Mouse (Mus musculus) CD4-positive, CD25-positive, alpha-beta regulatory T cell, adult 2 months (primary cell): ENCODE measurements at regions not wholly inside any gene's neighbourhood (a gene's known extent, or its start where the extent isn't known, plus 50 kb on each side); places are given as distances from the start of the nearest gene placed in this dataset.

Source experiments
- DNase-seq: peaks from one replicate; pipeline ENCODE4 v3.0.0-alpha.2; 2012; ENCODE audit warnings: low read depth, low spot score

DNA sequence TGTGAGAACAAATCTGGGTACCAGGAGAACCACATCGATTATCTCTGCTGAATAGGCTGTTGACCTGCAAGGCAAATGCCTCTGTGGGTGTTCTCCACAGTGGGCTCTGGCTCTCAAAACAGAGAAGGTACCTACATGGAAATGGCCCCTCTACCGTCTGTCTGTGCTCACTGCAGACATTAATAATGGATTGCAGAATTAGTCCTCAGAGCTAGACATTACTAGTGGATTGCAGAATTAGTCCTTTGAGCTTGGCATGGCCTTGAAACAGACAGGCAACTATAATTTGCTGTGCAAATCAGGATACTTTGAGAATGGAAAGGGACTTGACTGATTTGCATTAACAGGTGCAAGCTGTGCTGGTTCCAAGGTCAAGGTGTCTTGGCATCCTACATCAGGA lies 77.3 kb upstream of the Gm26897 start:
- no peak for DNase-seq

GRCm38 (mm10) chr5:111657759-111658429 lies 75.8 kb upstream of the Gm26897 start:
- DNase-seq = no peak

DNA sequence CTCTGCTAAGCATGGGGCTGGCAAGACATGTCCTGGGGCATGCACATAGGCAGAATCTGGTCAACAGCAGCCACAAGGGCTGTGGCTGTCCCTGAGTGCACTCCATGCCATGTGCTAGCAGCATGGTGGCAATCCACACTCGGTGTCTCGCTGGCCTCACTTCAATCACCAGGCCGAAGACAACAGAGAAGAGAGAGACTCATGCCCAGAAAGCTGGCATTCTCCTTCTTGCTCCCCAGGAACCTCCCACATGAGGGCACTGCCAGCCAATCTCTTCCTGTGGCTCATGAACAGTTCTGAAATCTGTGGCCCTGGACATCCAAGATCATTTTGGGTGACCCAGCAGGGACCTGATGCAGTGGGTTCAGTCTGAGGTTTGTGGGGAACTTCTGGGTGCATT lies 74.5 kb upstream of the Gm26897 start:
- no peak for DNase-seq

DNA sequence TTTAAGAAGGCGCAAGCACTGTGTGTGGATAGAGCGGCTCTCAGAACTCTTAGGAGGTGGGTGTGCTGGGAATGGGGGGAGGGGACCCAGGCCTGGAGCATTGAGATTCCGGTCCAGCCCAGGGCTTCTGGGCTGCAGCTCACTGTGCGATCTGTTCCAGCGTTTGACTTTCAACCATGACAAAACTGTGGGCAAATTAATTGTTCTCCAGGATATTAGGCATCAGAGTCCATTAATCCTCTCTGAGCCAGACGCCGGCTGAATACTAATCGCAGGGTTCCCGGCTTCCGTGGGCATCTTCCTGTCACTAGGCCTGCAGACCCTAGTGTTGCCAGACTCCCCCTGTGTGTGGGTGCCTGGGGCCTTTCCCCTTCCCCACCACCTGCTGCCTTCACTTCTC lies 73.3 kb upstream of the Gm26897 start:
- DNase-seq = no peak

DNA sequence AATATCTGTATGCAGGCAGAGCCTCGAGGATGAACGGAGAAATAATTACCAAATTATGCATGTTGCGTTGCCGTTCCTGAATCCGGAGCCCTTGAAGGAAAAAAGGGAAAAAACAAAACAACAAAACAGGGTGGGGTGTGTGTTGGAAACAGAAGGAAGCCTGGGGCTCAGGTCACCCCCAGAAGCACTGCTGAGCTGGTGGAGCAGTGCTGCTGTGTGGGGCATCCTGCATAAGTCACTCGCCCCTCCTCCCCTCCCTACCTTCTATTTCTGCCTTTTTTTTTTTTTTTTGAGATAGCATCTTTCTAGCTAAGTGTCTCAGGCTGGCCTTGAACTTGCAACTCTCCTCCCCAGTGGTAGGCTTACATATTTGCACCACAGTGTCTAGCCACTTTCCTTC lies 72.8 kb upstream of the Gm26897 start:
- no peak for DNase-seq

DNA sequence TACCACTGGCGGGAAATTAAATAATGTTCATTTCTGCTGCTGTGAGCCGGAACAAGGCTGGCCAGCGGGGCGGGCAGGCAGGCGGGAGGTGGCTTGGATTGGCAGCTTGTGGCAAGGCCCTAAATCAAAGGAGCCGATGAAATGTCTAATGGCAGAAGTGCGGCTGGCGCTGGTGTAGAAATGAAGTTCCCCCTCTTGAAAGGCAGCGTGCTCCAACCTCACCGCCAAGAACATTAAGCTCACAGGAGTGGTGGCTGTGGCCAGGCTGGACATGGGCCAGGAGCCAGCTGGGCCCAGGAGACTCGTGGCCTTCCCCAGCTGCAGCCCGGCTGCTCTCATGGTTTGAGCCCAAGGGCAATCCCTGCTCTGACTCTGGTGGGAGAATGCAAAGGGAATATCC lies 71.8 kb upstream of the Gm26897 start:
- DNase-seq = no peak

GRCm38 (mm10) chr5:111663831-111664230 lies 69.9 kb upstream of the Gm26897 start:
- DNase-seq = no peak

DNA sequence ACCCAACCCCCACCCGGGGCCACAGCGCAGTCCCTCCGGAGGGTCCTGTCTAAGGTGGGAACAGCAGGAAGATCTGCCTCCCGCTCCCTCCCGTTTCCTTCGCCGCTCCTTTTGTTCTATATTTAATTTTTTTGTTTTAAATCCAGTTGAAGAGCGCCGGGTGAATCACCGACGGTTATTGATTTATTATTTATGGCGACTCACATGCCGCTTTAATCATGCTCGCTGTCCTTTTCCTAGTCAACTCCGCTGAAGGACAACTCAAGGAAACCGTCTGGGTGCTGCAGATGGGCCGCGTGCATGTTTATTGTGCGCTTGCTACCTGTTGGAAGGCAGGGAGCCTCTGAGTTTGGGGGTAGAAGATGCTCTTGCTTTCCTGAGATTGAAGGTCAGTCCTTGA lies 68.3 kb upstream of the Gm26897 start:
- DNase-seq = no peak

- no peak for DNase-seq
These were observed 67.7 kb upstream of the Gm26897 start for GRCm38 (mm10) chr5:111666007-111666406.

- DNase-seq = peak; percentile 29
These were observed 65.8 kb upstream of the Gm26897 start for GRCm38 (mm10) chr5:111667901-111668300.

DNA sequence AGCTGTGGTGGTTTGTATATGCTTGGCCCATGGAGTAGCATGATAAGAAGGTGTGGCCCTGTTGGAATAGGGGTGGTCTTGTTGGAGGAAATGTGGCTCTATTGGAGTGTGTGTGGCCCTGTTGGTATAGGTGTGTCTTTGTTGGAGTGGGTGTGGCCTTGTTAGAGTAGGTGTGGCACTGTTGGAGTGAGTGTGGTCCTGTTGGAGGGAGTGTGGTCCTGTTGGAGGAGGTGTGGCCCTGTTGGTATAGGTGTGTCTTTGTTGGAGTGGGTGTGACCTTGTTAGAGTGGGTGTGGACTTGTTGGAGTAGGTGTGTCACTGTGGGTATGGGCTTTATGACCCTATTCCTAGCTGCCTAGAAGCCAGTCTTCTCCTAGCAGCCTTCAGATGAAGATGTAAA lies 64.6 kb upstream of the Gm26897 start:
- DNase-seq = no peak

DNA sequence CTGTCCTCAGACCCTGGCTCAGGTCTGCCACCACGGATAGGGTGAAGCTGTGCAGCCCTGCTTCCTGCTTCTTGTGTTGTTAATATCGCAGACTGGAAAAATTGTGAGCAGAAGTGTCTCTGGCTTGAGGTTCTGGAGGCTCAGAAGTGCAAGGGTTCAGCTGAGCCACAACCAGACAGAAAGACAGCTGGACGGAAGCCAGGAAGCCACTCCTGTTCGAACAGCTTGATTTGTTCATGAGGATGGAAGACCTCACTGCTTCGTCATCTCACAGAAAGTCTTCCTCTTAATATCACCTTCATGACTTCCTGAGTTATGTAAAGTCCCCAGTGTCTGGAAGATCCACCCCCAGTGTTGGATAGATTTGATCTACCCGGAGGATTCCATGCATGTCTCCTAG lies 62.0 kb upstream of the Gm26897 start:
- DNase-seq = no peak

DNA sequence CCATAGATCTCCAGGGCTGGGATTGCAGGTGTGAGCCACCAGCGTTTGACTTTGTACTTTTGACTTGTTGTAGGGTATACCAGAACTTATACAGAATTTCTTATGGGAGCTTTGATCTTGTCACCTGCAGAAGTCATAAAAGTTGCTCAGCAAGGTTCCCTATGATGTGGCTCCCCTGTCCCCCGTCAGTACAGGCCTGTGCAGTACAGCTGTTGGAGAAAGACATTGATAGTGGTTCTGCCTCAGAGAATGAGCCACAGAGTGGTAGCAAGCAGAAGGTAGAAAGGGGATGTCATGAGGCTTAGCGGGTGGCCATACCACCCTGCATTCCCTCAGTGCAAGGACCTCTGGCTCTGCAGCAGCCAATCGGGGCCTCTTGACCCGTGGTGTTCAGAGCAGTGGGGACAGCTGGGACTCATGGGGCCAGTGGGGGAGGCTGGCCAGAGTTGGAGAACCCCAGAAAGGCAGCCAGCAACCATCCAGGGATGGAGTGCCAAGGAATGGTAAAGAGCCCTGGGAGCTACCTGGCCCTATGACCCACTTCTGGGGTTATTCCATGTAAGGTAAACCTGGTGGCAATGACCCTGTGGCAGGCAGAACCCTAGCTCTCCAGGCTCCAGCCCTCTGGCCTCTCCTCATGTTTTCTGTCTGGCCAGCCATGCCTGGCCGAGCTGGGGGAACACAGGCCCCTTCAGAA lies 58.6 kb upstream of the Gm26897 start:
- no peak for DNase-seq

GRCm38 (mm10) chr5:111675673-111676261 lies 58.0 kb upstream of the Gm26897 start:
- DNase-seq = no peak

DNA sequence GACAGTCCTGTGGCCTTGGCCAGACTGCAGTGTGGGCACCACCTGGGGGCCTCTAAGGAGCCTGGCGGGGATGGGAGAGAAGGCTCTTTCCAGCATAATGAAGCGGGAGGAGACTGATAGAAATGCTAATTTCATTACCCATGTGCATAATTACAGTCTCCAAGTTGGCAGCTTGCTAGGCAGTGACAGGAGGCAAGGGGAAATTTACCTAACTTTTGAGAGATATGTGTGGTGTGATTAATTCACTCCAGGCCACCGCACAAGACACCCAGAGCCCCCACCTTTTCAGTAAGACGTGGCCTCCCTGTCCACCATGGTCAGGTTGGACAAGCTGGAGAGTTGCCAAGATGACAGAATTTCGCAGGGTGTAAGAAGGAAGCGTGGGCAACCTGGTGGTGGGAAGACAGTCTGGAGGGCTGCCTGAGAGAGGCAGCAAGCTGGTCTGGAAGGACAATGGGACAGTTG lies 55.8 kb upstream of the Gm26897 start:
- DNase-seq = no peak

GRCm38 (mm10) chr5:111678496-111678895 lies 55.2 kb upstream of the Gm26897 start:
- no peak for DNase-seq

DNA sequence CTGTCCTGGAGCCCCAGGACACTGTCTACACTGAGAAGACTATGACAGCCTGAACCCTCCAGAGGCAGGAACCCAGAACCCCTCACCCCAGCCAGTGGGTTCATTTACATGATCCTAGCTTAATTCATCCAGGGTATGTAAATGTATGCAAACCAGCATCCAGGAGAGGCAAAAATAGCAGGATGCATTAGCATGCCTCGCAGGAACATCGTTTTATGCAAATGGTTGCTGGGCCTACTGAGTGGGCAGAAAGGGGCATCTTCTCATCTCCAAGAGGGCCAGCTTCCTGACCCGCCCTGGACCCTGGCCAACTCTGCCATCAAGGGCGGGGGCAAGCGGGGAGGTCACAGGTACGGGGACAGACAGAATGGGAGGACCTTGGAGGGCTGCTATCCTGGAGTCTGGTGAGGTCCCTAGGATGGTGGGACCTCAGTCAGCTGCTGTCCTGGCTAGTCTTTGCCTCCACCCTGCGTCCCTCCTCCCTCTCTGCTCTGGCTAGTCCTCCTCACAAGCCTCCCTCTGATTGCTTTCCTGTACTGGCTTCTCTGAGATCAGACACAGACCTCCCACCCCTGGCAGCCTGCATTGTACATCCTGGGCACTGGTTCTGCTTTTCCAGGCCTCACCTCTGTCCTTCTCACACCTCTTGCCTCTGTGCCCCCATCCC lies 52.2 kb upstream of the Gm26897 start:
- no peak for DNase-seq

GRCm38 (mm10) chr5:111682899-111683298 lies 50.8 kb upstream of the Gm26897 start:
- peak; percentile 24 for DNase-seq
